Mouse (Mus musculus) gastrocnemius, postnatal 25 days (tissue): ENCODE measurements around the gene Masp2. TPM values are rescaled to one million over a fixed set of nuclear protein-coding genes. Genes with fewer than 3 reads are reported as not detected.
A peak's percentile ranks its signal among the peaks of the same experiment; 100 is the strongest.

ENCODE experiments used
- DNase-seq: peaks from one replicate; pipeline ENCODE4 v3.0.0; 2022
- long read RNA-seq, 2 experiments: library from polyadenylated mRNA; stranded (forward); transcript quantifications; one replicate each; pipeline ENCODE4 v2.0.0; 2021
- total RNA-seq, 2 experiments: library from RNA; stranded (reverse); gene quantifications; 1 replicate in 1 of 2; 2 replicates in 1 of 2; pipeline ENCODE4 v1.2.3; 2021

Masp2 gene
- under 1 TPM; 0.51 to 0.61 TPM for total RNA-seq
- long read RNA-seq, experiment 1, partial matches to known transcripts: 0 of 1 reads
- long read RNA-seq, experiment 1, other reads (novel, unspliced or antisense): 1 of 1 reads
- long read RNA-seq, experiment 2: 0 reads

DNA sequence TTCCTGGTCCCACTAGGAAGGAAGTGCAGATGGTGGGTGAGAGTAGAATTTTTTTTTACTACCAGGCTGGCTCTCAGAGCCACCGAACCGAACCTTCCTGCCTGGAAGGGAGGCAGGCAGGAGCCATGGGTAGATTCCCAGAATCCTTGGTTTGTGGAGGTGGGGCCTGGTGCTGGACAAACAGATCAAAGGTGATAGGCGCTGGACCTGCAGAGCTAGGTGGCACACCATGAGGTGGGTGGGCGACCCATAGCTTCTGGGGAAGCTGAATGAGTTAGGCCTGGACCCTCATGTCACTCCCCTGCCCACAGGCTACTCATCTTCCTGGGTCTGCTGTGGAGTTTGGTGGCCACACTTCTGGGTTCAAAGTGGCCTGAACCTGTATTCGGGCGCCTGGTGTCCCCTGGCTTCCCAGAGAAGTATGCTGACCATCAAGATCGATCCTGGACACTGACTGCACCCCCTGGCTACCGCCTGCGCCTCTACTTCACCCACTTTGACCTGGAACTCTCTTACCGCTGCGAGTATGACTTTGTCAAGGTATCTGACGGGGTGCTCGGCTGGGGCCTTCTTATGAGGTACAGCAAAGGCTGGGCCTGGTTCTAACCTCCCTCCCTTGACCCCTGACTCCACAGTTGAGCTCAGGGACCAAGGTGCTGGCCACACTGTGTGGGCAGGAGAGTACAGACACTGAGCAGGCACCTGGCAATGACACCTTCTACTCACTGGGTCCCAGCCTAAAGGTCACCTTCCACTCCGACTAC, at the start of gene Masp2:
TSS of gene Masp2 (plus strand) at position 198 of the 764 bp plus-strand sequence.
- DNase-seq: no peak

DNA sequence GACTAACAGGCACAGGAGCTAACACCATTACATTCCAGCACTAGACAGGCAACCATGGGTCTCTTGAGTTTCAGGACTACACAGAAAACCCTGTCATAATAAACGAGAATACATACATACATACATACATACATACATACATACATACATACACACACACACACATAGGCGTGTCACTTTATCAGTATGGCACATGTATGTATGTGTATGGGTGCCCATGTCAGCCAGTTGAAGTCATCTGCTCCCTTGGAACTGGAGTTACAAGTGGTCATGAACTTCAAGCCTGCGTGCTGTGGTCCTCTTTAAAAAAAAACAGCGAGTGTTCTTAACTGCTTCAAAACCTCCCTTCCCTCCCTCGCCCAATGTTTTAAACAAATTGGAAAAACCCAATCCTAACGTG, 44.6 kb upstream of the Masp2 start:
- no peak for DNase-seq

DNA sequence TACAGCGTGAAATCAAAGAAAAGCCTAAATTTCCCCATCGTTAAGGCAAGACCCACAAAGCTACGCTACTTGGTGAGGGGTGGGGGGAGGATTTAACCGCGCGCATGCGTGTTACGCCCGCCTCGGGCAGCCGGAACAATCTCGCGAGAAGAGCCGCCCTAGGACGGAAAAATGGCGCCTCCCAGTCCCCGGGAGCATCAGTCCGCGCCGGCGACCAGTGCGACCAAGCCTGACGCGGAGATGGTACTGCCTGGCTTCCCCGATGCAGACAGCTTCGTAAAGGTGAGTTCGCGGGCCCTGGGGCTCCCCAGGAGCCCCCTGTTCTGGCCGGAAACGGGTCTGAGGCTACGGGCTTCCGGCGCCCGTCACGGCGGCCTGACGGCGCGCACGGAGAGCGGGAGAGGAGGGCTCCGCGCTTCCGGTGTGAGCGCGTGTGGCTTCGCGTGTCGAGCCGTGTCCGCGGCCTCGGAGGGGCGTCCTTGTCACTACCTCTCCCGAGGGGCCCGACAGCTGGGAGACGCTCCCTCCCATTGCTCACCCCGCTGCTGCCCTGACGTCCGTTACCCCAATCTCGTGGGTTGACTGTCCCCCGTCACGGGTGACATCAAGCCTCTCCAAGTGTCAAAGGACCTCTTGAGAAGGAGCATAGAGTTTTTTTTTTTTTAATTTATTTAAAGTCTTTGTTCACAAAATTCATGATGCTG, 43.9 kb upstream of the Masp2 start, which contains the start of gene Exosc10:
TSS of gene Exosc10 (plus strand) at position 133 of the 704 bp plus-strand sequence.
- DNase-seq: peak; percentile 84

DNA sequence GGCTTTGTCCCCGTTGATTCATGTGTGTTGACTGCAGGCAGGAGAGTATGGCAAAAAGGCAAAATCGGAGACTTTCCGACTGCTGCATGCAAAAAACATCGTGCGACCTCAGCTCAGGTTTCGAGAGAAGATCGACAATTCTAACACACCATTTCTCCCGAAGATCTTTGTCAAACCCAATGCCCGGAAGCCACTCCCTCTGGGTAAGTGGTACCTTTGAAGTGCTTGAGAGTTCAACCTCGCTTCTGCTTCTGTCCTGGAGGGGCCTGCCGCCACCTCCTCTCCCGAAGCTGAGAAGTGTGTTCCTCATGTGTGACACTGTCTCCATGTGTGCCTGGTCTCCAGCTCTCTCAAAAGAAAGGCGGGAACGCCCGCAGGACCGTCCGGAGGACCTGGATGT, 39.7 kb upstream of the Masp2 start:
- DNase-seq: no peak

DNA sequence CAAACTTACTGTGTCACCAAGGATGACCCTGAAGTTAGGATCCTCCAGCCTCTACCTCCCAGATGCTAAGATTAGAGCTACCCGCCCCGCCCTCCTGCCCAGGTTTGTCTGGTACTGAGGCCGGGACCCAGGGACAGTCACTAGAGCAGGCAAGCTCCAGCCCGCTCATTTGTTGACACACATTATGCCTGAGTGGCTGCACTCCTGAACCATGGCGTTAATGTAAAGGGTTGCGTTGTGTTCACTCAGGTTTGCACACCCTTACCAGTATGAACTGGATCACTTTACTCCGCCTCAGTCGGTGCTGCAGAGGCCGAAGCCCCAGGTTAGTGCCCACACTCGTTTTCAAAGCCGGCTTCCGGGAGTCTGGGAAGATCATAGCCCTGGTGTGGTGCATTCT, 38.8 kb upstream of the Masp2 start:
- no peak for DNase-seq

DNA sequence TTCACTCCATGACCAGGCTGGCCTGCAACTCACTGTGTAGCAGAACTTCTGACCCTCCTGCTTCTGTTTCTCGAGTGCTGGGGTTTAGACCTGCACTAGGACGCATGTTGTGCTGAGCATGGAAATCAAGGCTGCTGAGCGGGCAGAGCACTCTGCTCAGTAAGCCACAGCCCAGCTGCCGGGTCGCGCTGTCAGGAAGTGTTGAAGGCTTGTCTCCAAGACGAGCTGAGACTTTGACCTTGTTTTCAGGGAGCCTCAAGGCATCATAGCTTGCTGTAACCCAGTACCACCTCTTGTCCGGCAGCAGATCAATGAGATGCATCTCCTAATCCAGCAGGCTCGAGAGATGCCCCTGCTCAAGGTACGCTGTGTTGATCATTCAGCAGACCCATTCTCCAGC, 32.2 kb upstream of the Masp2 start:
- DNase-seq: no peak

DNA sequence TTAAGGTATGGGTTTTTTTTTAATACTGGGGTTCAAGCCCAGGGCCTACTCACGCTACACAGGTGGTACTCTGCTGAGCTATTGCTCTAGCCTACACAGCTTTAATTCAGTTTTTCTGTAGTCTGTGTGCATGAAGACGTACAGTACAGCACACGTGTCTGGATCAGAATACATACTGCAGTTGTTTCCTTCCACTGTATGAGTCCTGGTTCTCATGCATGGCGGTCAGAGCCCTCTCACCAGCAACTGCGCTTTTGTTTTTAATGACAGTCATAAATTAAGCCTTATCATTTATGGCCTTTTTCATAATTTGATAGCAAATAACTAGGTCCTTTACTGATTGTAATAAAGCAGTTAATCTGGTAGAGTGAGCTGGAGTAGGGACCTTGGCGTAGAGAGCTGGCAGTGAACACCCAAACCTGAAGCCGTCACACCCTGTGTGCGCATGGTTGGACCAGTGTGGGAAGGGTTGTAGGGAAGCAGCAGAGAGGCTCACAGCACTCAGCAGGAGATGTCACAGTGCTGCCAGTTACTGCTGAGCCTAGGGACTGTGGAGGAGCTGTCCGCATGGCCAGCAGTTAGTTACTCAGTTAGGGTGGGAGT, 31.6 kb upstream of the Masp2 start:
- no peak for DNase-seq

DNA sequence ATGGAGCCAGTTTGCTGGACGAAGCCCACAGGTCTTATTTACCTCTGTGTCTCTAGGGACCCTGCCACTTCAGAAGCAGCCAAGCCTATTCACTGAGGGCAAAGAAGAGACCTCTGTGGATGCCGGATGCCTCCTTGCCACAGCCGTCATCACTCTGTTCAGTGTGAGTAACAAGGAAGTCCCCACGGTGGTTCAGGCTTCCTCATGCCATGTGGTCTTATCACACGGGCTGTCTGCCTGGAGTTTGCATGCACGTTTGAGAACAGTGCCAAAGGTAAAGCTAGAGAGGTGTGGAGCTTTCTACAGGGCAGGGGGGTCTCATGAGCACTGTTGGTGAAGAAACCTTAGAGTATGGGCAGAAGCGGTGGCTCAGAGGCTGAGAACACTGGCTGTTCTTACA, 29.1 kb upstream of the Masp2 start:
- DNase-seq: no peak

DNA sequence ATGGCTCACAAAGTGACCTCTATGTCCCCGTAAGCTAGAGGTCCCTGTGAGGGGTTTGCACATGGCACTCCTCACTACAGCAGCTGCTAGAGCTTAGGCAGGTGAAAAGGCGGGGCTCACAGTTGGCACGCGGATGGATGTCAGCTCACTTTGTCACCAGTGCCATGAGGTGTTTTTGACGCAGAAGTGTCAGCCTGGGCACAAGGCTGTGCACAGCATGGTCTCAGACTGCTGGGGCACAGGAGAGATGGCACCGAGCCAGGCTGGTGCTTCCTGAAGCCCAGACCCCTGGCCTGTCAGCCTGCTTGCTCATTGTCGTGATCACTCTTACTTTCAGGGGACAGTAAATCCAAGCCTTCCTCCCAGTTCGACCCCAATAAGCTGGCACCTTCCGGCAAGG, 21.6 kb upstream of the Masp2 start:
- DNase-seq: no peak

DNA sequence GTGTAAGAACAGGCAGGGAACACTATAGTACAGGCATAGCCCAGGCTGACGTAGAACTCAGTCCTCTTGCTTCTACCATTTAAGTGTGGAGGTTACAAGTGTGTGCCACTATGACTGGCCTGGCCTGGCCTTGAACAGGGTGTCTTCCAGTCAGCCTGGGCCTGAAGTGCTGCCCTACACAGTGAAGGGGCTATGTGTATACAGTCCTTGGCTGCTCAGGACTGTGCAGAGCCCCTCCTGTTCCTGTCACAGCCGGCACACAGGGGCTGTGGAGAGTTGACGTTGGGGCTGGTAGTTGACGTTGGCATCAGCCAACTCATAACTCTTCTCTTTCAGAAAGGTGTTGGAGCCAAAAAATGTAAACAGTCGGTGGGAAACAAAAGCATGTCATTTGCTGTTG, 20.9 kb upstream of the Masp2 start:
- no peak for DNase-seq

DNA sequence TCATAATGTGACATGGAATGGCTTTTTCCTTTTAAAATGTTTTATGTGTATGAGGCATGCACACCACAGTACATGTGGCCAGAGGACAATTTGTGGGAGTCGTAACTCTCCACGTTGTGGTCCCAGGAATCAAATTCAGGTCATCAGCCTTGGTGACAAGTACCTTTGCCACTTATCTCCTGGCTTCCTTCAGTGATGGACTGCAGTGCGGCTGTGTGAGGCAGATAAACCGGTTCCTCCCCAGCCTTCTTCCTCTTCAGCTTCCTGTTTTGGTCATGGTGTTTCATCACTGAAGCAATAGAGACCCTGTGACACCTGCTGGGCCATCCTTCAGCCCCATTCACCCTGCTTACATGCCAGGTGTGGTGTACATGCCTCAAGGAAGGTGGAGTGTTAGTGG, 19.1 kb upstream of the Masp2 start:
- DNase-seq: no peak

DNA sequence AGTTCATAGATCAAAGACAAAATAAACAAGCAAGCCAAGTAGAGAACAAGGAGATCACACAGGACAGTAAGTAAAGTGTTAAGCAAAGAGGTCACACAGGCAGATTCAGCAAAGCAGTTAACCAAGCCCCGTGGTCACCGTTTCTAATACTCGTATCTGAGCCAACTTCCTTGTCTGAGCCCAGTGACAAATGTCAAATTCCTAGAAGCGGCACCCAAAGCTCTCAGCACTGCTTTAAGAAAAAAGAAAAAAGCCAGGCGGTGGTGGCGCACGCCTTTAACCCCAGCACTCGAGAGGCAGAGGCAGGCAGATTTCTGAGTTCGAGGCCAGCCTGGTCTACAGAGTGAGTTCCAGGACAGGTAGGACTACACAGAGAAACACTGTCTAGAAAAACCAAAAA, 15.7 kb upstream of the Masp2 start:
- no peak for DNase-seq

DNA sequence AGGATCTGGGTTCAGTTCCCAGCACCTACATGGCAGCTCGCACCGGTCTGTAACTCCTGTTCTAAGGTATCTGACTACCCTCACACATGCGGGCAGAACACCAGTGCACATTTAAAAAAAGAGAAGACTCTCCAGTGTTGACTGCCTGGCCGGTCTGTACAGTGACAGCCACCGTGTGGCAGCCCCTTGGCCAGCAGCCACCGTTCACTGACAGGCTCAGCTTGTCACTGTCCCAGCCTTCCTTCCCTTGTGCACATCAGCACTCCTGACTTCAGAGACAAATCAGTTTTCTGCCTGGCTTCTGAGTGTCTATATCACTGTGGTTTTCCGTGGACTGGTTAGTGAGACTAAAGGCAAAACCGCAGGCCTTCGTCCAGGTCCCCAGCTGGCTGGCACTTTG, 13.6 kb upstream of the Masp2 start:
- no peak for DNase-seq

DNA sequence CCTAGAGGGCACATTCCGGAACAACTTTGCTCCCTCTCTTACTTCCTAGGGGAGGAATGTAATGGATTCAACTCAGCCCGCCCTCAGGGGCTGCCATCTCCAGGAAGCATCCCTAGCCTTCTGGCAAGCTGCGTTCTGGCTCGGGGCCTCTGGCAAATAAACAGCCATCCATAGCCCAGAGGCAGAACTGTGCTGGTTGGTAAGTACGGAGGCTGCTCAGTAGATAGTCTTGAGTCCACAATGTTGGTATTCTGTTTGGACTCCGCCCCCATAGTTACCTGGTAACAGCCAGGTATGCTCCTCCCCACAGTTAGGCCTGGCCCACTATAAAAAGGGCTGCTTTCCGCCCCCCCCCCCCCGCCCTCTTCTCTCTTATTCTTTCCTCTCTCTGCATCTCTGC, 12.8 kb upstream of the Masp2 start:
- no peak for DNase-seq

DNA sequence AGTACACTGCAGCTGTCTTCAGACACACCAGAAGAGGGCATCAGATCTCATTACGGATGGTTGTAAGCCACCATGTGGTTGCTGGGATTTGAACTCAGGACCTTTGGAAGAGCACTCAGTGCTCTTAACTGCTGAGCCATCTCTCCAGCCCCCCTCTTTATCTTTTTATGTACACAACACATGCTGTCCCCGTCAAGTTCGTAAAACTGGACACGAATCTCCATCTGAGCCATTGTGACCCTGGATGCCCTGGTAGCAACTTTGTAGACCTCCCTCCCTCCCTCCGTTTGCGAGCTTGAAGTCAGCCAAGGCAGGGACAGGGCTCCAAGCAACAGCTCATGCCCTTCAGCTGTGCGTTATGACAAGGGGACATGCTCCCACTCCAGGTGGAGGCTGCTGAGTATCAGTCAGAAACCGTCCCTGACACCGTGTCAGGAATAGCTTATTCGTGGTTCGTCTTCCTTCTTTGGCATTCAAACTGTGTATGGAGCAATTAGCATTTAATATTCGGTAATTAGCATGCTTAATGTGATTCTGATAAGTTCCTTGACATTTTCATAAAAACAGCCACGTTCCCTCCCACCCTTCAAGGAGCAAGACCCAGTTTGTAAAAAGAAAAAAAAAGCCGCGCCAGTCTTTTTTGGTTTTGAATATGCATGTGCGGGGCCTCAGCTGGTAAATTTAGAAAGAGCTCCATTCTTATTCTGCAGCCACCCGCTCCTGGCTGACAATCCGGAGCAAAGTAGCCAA, 11.8 kb upstream of the Masp2 start:
- no peak for DNase-seq

DNA sequence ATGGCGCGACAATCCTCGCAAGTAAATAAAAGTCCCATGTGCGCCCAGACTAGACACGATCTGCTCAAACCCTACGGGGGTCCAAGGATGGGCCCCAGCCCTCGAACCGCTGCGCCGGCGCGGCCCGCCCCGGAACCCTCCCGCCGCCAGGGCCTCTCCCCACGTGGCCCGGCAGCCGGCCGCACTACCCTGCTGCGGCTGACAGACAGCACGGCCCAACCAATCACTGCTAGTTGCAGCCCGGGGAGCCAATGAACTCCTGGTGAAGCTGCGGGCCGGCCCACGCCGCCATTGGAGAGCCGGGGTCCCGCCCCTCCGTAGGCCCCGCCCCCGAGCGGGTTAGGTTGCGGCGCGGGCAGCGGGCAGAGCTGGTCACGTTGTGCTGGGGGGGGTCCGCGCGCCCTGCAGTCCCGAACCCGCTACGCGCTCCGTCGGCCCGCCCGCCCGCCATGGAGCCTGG, 11.2 kb upstream of the Masp2 start, which contains the start of gene Srm:
TSS of gene Srm (plus strand) at position 333 of the 460 bp plus-strand sequence.
- DNase-seq: peak; percentile 99

DNA sequence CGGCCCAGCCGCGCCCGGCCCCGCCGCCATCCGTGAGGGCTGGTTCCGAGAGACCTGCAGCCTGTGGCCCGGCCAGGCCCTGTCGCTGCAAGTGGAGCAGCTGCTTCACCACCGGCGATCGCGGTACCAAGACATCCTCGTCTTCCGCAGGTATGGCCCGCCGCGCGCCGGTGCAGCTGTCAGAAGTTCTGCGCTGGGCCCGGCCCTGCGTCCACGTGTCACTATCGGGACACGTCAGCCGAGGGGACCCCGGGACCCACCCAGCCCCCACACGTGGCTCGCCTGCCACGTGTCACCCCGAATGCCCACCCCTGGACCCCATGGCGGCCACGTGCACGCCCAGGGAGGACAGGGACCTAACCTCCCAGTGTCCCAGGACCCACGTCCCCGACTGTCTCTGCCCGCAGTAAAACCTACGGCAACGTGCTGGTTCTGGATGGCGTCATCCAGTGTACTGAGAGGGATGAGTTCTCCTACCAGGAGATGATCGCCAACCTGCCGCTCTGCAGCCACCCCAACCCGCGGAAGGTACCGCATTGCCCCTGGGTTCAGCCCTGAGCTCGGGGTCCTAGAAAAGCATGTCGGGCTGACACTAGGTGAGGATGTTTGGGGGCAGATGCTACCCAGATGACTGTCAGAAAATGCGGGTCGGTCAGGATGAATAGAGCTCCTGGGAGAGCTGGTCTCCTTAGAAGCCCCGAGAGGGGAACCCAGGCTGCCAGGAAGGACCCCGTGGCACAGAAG, 10.5 kb upstream of the Masp2 start:
- peak; percentile 38 for DNase-seq

DNA sequence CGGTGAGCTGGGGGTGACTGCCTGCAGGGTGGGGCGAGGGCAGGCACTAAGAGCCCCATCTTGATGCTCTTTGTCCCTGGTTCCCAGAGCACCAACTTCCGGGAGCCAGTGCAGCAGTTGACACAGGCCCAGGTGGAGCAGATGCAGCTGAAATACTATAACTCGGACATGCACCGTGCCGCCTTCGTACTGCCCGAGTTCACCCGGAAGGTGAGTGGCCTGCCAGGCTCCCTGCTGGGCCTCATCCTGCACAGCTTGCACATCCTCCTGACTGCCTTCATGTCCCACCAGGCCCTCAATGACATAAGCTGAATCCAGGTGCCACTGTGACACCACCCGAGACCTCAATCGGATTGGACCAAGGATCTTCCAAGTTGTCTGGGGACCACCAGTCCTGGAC, 8.4 kb upstream of the Masp2 start:
- DNase-seq: no peak

DNA sequence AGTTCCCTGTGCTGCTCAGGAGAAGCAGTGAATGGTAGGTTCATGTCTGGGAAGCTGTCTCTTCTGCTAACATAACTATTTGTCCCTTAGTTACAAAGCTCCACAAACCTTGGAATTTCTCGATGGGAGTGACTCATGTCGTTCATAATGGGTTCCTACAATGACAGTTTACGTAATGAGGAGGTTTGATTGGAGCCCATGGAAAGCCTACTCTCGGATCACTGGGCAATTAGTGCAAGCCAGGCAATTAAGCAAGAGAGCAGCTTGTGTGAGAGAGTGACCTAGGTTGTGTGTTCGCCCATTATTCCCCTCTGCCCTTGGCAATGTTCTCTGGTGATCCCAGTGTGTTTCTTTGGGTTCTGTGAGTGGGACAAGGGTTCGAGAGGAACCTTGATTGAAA, 6.4 kb upstream of the Masp2 start:
- DNase-seq: no peak

DNA sequence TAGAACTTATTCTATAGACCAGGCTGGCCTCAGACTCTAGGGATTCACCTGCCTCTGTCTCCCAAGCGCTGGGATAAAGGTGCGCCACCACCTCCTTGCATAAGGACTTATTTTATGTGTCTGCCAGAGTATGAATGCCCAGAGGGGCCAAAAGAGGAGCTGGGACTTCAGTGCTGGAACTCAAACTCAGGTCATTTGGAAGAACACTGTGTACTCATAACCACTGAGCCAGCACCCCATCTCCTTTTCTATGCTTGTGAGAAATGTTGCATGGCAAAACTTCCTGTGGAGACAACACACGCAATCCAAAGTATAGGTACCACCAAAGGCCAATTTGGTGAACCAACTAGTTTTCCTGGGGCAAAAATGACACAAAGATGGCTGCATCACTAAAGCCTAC, 5.6 kb upstream of the Masp2 start:
- no peak for DNase-seq

DNA sequence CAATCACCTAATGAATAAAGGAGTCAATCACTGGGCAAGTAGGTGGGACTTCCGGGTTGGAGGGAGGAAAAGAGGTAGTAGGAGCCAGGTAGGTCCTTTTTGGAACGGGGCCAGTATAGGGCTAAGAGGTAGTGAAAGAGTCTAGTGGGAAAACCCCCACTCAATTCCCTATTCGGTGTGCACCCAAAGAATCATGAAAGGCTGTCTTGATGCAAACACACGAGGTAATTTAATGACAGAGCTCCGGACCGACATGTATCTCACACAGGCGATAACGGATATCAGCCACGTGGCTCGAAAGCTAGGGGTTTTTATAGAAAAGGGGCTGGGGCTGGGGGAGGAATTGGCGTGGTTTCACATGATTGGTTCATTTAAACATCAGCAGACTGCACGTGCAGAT, 3.5 kb upstream of the Masp2 start:
- DNase-seq: no peak

DNA sequence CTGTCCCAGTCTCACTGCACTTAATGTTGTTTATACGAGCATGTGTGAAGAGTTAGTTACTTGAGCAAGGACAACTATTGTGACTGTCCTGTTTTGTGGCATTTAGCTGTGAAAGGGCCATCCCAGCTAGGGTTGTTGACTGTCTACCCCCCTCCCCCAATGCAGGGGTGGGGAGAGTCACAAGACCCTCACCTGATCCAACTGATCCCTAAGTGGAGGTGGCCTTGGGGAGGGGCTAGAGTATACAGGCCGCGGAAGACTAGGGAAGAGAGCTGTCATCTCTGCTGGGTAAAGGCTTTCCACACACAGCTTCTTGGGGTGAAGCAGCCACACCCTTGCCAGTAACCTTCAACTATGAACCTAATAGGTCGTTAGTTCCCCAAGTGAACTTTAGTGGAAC, 2.0 kb upstream of the Masp2 start:
- DNase-seq: no peak
